Mouse (Mus musculus): ENCODE data around the gene Gm10198. TPM values are rescaled to one million over a fixed set of nuclear protein-coding genes. Genes with fewer than 3 reads are reported as not detected.
A peak's percentile ranks its signal among the peaks of the same experiment; 100 is the strongest.

The Gm10198 gene
- total and polyA plus RNA-seq, 3 experiments, result not detected

- H3K4me1 ChIP-seq (ENCODE audit: control insufficient read depth in 1 of 2, insufficient read depth in 2 of 2, low read length in 2 of 2), result peaks cover 38 to 47% of the 10 kb centered on the region in 2 experiments
- peak; percentile 47 for DNase-seq (ENCODE audit: low read depth, low spot score)
- H3K9me3 ChIP-seq (replicated peaks; ENCODE audit: insufficient read depth, low read length), result no peaks in the 10 kb centered on the region
- H3K27me3 ChIP-seq (ENCODE audit: control insufficient read depth in 1 of 2, insufficient read depth in 2 of 2, low read length in 2 of 2), result no peaks in the 10 kb centered on the region
- H3K79me2 ChIP-seq (ENCODE audit: control insufficient read depth, insufficient read depth, low read length, poor library complexity), result no peaks in the 10 kb centered on the region
- H3K4me3 ChIP-seq (ENCODE audit: control insufficient read depth in 1 of 2, insufficient read depth in 1 of 2, low read depth in 2 of 2, low read length in 2 of 2), result peak overlapping the region in 1 of 2 experiments; percentile 20; a peak in 1 of 4 replicates
- peaks cover 0 to 50% of the 10 kb centered on the region in 2 experiments; a peak in 2 of 4 replicates for H3K36me3 ChIP-seq (ENCODE audit: control insufficient read depth in 1 of 2, insufficient read depth in 2 of 2, low read length in 2 of 2)
- peak overlapping the region; percentile 63 for H3K9ac ChIP-seq (ENCODE audit: control insufficient read depth, low read depth, low read length, poor library complexity, severe bottlenecking)
- H3K27ac ChIP-seq (ENCODE audit: control insufficient read depth, low read depth, low read length), result peak overlapping the region; percentile 82
- TF ChIP-seq MEF2A (IDR thresholded peaks at IDR 0.05; ENCODE audit: extremely low read depth, insufficient replicate concordance, low read depth, low read length, poor library complexity, severe bottlenecking), result no peak
- no peak for TF ChIP-seq MAZ (IDR thresholded peaks at IDR 0.05; ENCODE audit: low read depth, low read length)
- TF ChIP-seq GABPA (IDR thresholded peaks at IDR 0.05; ENCODE audit: low read depth, low read length), result no peak
- no peak for TF ChIP-seq POLR2AphosphoS2 (IDR thresholded peaks at IDR 0.05; ENCODE audit: low read length)
- TF ChIP-seq MXI1 (IDR thresholded peaks at IDR 0.05; ENCODE audit: low read depth, low read length), result no peak
- TF ChIP-seq CHD2 (IDR thresholded peaks at IDR 0.05; ENCODE audit: low read length), result no peak
- TF ChIP-seq RCOR1 (IDR thresholded peaks at IDR 0.05; ENCODE audit: low read depth, low read length), result peak; percentile 52; the same call in 1 of the 2 replicates
- no peak for TF ChIP-seq NRF1 (IDR thresholded peaks at IDR 0.05; ENCODE audit: insufficient read depth, low read depth, low read length, poor library complexity, severe bottlenecking)
- no peak for TF ChIP-seq POLR2A (IDR thresholded peaks at IDR 0.05; ENCODE audit: control insufficient read depth in 1 of 2, insufficient read depth in 1 of 2, low read depth in 1 of 2, low read length in 2 of 2, poor library complexity in 1 of 2)
- TF ChIP-seq CHD1 (IDR thresholded peaks at IDR 0.05; ENCODE audit: low read depth, low read length), result no peak
- TF ChIP-seq E2F4 (IDR thresholded peaks at IDR 0.05; ENCODE audit: borderline replicate concordance, low read depth, low read length), result no peak
- no peak for TF ChIP-seq USF2 (IDR thresholded peaks at IDR 0.05; ENCODE audit: borderline replicate concordance in 1 of 2, insufficient read depth in 1 of 2, low read depth in 1 of 2, low read length in 2 of 2)
- no peak for TF ChIP-seq TAL1 (IDR thresholded peaks at IDR 0.05; ENCODE audit: low read length)
- TF ChIP-seq HCFC1 (IDR thresholded peaks at IDR 0.05; ENCODE audit: low read depth, low read length), result 0 out of 2 replicates have a peak, but pooled peaks have one; percentile 23
- TF ChIP-seq KAT2A (conservative IDR thresholded peaks at IDR 0.05; ENCODE audit: low read depth, low read length), result no peak
- no peak for TF ChIP-seq ZC3H11A (IDR thresholded peaks at IDR 0.05; ENCODE audit: low read depth, low read length)
- no peak for TF ChIP-seq USF1 (IDR thresholded peaks at IDR 0.05; ENCODE audit: low read depth, low read length)
- TF ChIP-seq GATA1 (IDR thresholded peaks at IDR 0.05; ENCODE audit: low read depth, low read length), result peak; percentile 87
- TF ChIP-seq MAX (IDR thresholded peaks at IDR 0.05; ENCODE audit: low read length), result no peak
- no peak for TF ChIP-seq TBP (IDR thresholded peaks at IDR 0.05; ENCODE audit: low read depth, low read length)
- TF ChIP-seq ELF1 (IDR thresholded peaks at IDR 0.05; ENCODE audit: low read depth, low read length), result no peak
- no peak for TF ChIP-seq POLR2AphosphoS5 (IDR thresholded peaks at IDR 0.05; ENCODE audit: borderline replicate concordance, low read depth, low read length)
- TF ChIP-seq ETS1 (IDR thresholded peaks at IDR 0.05; ENCODE audit: low read depth, low read length), result peak; percentile 67
- TF ChIP-seq NELFE (IDR thresholded peaks at IDR 0.05; ENCODE audit: low read depth, low read length), result no peak
- TF ChIP-seq SIN3A (IDR thresholded peaks at IDR 0.05; ENCODE audit: low read length), result no peak; the same call in 1 of the 2 replicates
- TF ChIP-seq ZKSCAN1 (IDR thresholded peaks at IDR 0.05; ENCODE audit: low read depth, low read length), result no peak
- TF ChIP-seq UBTF (IDR thresholded peaks at IDR 0.05; ENCODE audit: borderline replicate concordance, insufficient read depth, low read depth, low read length), result no peak
- TF ChIP-seq SMC3 (IDR thresholded peaks at IDR 0.05; ENCODE audit: low read depth, low read length), result no peak
- TF ChIP-seq BHLHE40 (IDR thresholded peaks at IDR 0.05; ENCODE audit: borderline replicate concordance, low read depth, low read length), result no peak
- peak; percentile 82 to 90 for TF ChIP-seq EP300 (IDR thresholded peaks at IDR 0.05; ENCODE audit: low read depth in 1 of 2, low read length in 2 of 2)
- peak; percentile 86 for TF ChIP-seq TCF12 (IDR thresholded peaks at IDR 0.05; ENCODE audit: low read depth, low read length)
- no peak for TF ChIP-seq RAD21 (IDR thresholded peaks at IDR 0.05; ENCODE audit: low read depth, low read length)
- no peak for TF ChIP-seq MYC (IDR thresholded peaks at IDR 0.05; ENCODE audit: low read depth, low read length)
- no peak for TF ChIP-seq ZNF384 (IDR thresholded peaks at IDR 0.05; ENCODE audit: low read depth, low read length)
- TF ChIP-seq MYB (IDR thresholded peaks at IDR 0.05; ENCODE audit: low read depth, low read length), result peak; percentile 58; the same call in 1 of the 2 replicates
- TF ChIP-seq ZMIZ1 (IDR thresholded peaks at IDR 0.05; ENCODE audit: low read depth, low read length), result no peak
- TF ChIP-seq MAFK (IDR thresholded peaks at IDR 0.05; ENCODE audit: borderline replicate concordance, low read depth, low read length), result no peak
- TF ChIP-seq CTCF (IDR thresholded peaks at IDR 0.05 in 2 of 3, conservative IDR thresholded peaks at IDR 0.05 in 1 of 3; ENCODE audit: control insufficient read depth in 1 of 3, insufficient read depth in 1 of 3, low read depth in 2 of 3, low read length in 3 of 3, poor library complexity in 1 of 3, severe bottlenecking in 1 of 3), result no peak
Measured at GRCm38 (mm10) chr13:111552769-111553168, 39.8 kb upstream of the Gm10198 start.
